Mouse (Mus musculus): Measurements from ENCODE around the gene Fam72a. TPM values are rescaled to one million over a fixed set of nuclear protein-coding genes. Genes with fewer than 3 reads are reported as not detected.

The Fam72a gene
- polyA plus RNA-seq, 1 experiment, result 1.8 TPM

GRCm38 (mm10) chr1:131573721-131574120 lies 46.0 kb downstream of the Fam72a start:
- H3K27ac ChIP-seq (ENCODE audit: control insufficient read depth, insufficient read depth, low read length), result no peak overlapping the region
- H3K36me3 ChIP-seq (ENCODE audit: control insufficient read depth, insufficient read depth, low read length), result no peaks in the 10 kb centered on the region
- 95% methylated on average over 14 of the region's 14 CpGs for WGBS
- DNase-seq, result no peak
- H3K4me3 ChIP-seq (ENCODE audit: control insufficient read depth, insufficient read depth, low read length), result no peak overlapping the region
- H3K27me3 ChIP-seq (ENCODE audit: control insufficient read depth, insufficient read depth, low read length), result no peaks in the 10 kb centered on the region
- H3K4me1 ChIP-seq (replicated peaks; ENCODE audit: control insufficient read depth, insufficient read depth, low read length), result peaks cover under 1% of the 10 kb centered on the region
- TF ChIP-seq CTCF (IDR thresholded peaks at IDR 0.05; ENCODE audit: borderline replicate concordance, control insufficient read depth, extremely low read depth, insufficient read depth, low read length, poor library complexity) (no peak), POLR2A (IDR thresholded peaks at IDR 0.05; ENCODE audit: control insufficient read depth, extremely low read depth, insufficient read depth, low read length, poor library complexity) (no peak)

GRCm38 (mm10) chr1:131578943-131579680 lies 51.4 kb downstream of the Fam72a start:
- no peak for DNase-seq
- Histone ChIP-seq H3K27me3 (ENCODE audit: control insufficient read depth, insufficient read depth, low read length) (no peaks in the 10 kb centered on the region), H3K27ac (ENCODE audit: control insufficient read depth, insufficient read depth, low read length) (no peak overlapping the region), H3K4me1 (replicated peaks; ENCODE audit: control insufficient read depth, insufficient read depth, low read length) (peaks cover 15% of the 10 kb centered on the region), H3K36me3 (ENCODE audit: control insufficient read depth, insufficient read depth, low read length) (no peaks in the 10 kb centered on the region), H3K4me3 (ENCODE audit: control insufficient read depth, insufficient read depth, low read length) (no peak overlapping the region)
- 66% methylated on average over 17 of the region's 17 CpGs for WGBS
- TF ChIP-seq POLR2A (IDR thresholded peaks at IDR 0.05; ENCODE audit: control insufficient read depth, extremely low read depth, insufficient read depth, low read length, poor library complexity) (no peak), CTCF (IDR thresholded peaks at IDR 0.05; ENCODE audit: borderline replicate concordance, control insufficient read depth, extremely low read depth, insufficient read depth, low read length, poor library complexity) (no peak)

GRCm38 (mm10) chr1:131580389-131580788 lies 52.7 kb downstream of the Fam72a start:
- no peaks in the 10 kb centered on the region for H3K36me3 ChIP-seq (ENCODE audit: control insufficient read depth, insufficient read depth, low read length)
- DNase-seq, result no peak
- 61% methylated on average over 4 of the region's 4 CpGs for WGBS
- H3K4me3 ChIP-seq (ENCODE audit: control insufficient read depth, insufficient read depth, low read length), result no peak overlapping the region
- H3K27ac ChIP-seq (ENCODE audit: control insufficient read depth, insufficient read depth, low read length), result no peak overlapping the region
- TF ChIP-seq CTCF (IDR thresholded peaks at IDR 0.05; ENCODE audit: borderline replicate concordance, control insufficient read depth, extremely low read depth, insufficient read depth, low read length, poor library complexity), result no peak
- TF ChIP-seq POLR2A (IDR thresholded peaks at IDR 0.05; ENCODE audit: control insufficient read depth, extremely low read depth, insufficient read depth, low read length, poor library complexity), result no peak
- H3K4me1 ChIP-seq (replicated peaks; ENCODE audit: control insufficient read depth, insufficient read depth, low read length), result peaks cover 15% of the 10 kb centered on the region
- no peaks in the 10 kb centered on the region for H3K27me3 ChIP-seq (ENCODE audit: control insufficient read depth, insufficient read depth, low read length)

- no peak for DNase-seq
- no peak for TF ChIP-seq POLR2A (IDR thresholded peaks at IDR 0.05; ENCODE audit: control insufficient read depth, extremely low read depth, insufficient read depth, low read length, poor library complexity)
- no peak for TF ChIP-seq CTCF (IDR thresholded peaks at IDR 0.05; ENCODE audit: borderline replicate concordance, control insufficient read depth, extremely low read depth, insufficient read depth, low read length, poor library complexity)
- Histone ChIP-seq H3K27me3 (ENCODE audit: control insufficient read depth, insufficient read depth, low read length) (no peaks in the 10 kb centered on the region), H3K4me3 (ENCODE audit: control insufficient read depth, insufficient read depth, low read length) (no peak overlapping the region), H3K36me3 (ENCODE audit: control insufficient read depth, insufficient read depth, low read length) (no peaks in the 10 kb centered on the region), H3K27ac (ENCODE audit: control insufficient read depth, insufficient read depth, low read length) (no peak overlapping the region), H3K4me1 (replicated peaks; ENCODE audit: control insufficient read depth, insufficient read depth, low read length) (peaks cover 15% of the 10 kb centered on the region)
- WGBS, result 69% methylated on average over 3 of the region's 3 CpGs
Measured at GRCm38 (mm10) chr1:131583598-131583997, 55.9 kb downstream of the Fam72a start.

GRCm38 (mm10) chr1:131586836-131587235 lies 59.1 kb downstream of the Fam72a start:
- Histone ChIP-seq H3K27me3 (ENCODE audit: control insufficient read depth, insufficient read depth, low read length) (no peaks in the 10 kb centered on the region), H3K4me1 (replicated peaks; ENCODE audit: control insufficient read depth, insufficient read depth, low read length) (no peaks in the 10 kb centered on the region), H3K36me3 (ENCODE audit: control insufficient read depth, insufficient read depth, low read length) (no peaks in the 10 kb centered on the region), H3K27ac (ENCODE audit: control insufficient read depth, insufficient read depth, low read length) (no peak overlapping the region), H3K4me3 (ENCODE audit: control insufficient read depth, insufficient read depth, low read length) (no peak overlapping the region)
- 91% methylated on average over 8 of the region's 8 CpGs for WGBS
- DNase-seq, result no peak
- no peak for TF ChIP-seq POLR2A (IDR thresholded peaks at IDR 0.05; ENCODE audit: control insufficient read depth, extremely low read depth, insufficient read depth, low read length, poor library complexity)
- no peak for TF ChIP-seq CTCF (IDR thresholded peaks at IDR 0.05; ENCODE audit: borderline replicate concordance, control insufficient read depth, extremely low read depth, insufficient read depth, low read length, poor library complexity)

Other genes starting within 250 kb of the Fam72a start
- gene Ikbke, start 248.3 kb upstream of the Fam72a start, polyA plus RNA-seq (2012; rRNA removed), result 118 and 129 TPM in 2 replicates
- gene Srgap2, start 551 bp upstream of the Fam72a start, polyA plus RNA-seq (2012; rRNA removed), result 28.3 and 37.6 TPM in 2 replicates
- 0.04 TPM in 1 of 2 replicates, not detected in the other for gene Avpr1b, start 71.3 kb downstream of the Fam72a start, polyA plus RNA-seq (2012; rRNA removed)
- 6.4 and 6.8 TPM in 2 replicates for gene Ctse, start 110.4 kb downstream of the Fam72a start, polyA plus RNA-seq (2012; rRNA removed)
- 4.7 and 8.0 TPM in 2 replicates for gene Rab7b, start 160.8 kb downstream of the Fam72a start, polyA plus RNA-seq (2012; rRNA removed)
- 0.99 and 1.1 TPM in 2 replicates for gene Slc26a9, start 216.1 kb downstream of the Fam72a start, polyA plus RNA-seq (2012; rRNA removed)